Mouse (Mus musculus) hindbrain, embryonic 13.5 days (tissue): ENCODE data around the gene H1f0. TPM values are rescaled to one million over a fixed set of nuclear protein-coding genes. Genes with fewer than 3 reads are reported as not detected.
"Not testable (repeated sequence)": the region's sequence is repeated elsewhere in the genome, so short reads cannot be mapped to it uniquely, and the experiment has no call there.

ENCODE experiments used
- ATAC-seq: fragments of 200-750 bp; cut with Nextera tagmentation; 2 replicates; pipeline ENCODE4 v1.8.0; 2017; ENCODE audit warnings: moderate TSS enrichment; ENCODE audit not compliant: low FRiP score
- H3K27ac ChIP-seq: fragments of 300-500 bp; sonication (generic); 2 replicates; pipeline ENCODE4 v1.5.1; 2015; ENCODE audit warnings: inconsistent platforms, mild to moderate bottlenecking, moderate library complexity
- H3K27me3 ChIP-seq: fragments of 300-500 bp; sonication (generic); 2 replicates; pipeline ENCODE4 v1.6.1; 2015; ENCODE audit warnings: mild to moderate bottlenecking, inconsistent platforms
- H3K36me3 ChIP-seq: fragments of 300-500 bp; sonication (generic); 2 replicates; pipeline ENCODE4 v1.6.1; 2015; ENCODE audit warnings: mild to moderate bottlenecking, inconsistent platforms
- H3K4me1 ChIP-seq: fragments of 300-500 bp; sonication (generic); replicated peaks from 2 replicates; pipeline ENCODE4 v1.6.1; 2015; ENCODE audit warnings: inconsistent platforms
- H3K4me2 ChIP-seq: fragments of 300-500 bp; sonication (generic); 2 replicates; pipeline ENCODE4 v1.6.1; 2015; ENCODE audit warnings: inconsistent platforms, mild to moderate bottlenecking, moderate library complexity
- H3K4me3 ChIP-seq: fragments of 300-500 bp; sonication (generic); 2 replicates; pipeline ENCODE4 v1.5.1; 2015; ENCODE audit warnings: mild to moderate bottlenecking, inconsistent platforms
- H3K9ac ChIP-seq: fragments of 300-500 bp; sonication (generic); 2 replicates; pipeline ENCODE4 v1.6.1; 2015; ENCODE audit warnings: mild to moderate bottlenecking, inconsistent platforms
- H3K9me3 ChIP-seq: fragments of 300-500 bp; sonication (generic); 2 replicates; pipeline ENCODE4 v1.6.1; 2016; ENCODE audit warnings: inconsistent platforms
- WGBS: fragments of 180-500 bp; shearing (Covaris S2); methylation state at CpG from one replicate; pipeline ENCODE4 v1.1.7; 2015; 5-methylcytosine and 5-hydroxymethylcytosine counted together
- polyA plus RNA-seq: library from polyadenylated mRNA; unstranded; fragments of >200 nt; fragmentation: Nextera tagmentation; extraction: Ambion mirVana; gene quantifications from 2 replicates; pipeline ENCODE4 v1.2.1, GENCODE M21; 2015

H1f0 gene
- polyA plus RNA-seq, 1 experiment from 2014 or later: 266 TPM

GRCm38 (mm10) chr15:79027291-79028205 is 702 bp upstream of the H1f0 start:
- peak overlapping the region; percentile 98 for H3K27ac ChIP-seq
- no peaks in the 10 kb centered on the region for H3K36me3 ChIP-seq
- no peaks in the 10 kb centered on the region for H3K9me3 ChIP-seq
- peak overlapping the region; percentile 99 for H3K4me2 ChIP-seq
- peaks cover 15% of the 10 kb centered on the region; the same call in 1 of the 2 replicates for H3K27me3 ChIP-seq
- peaks cover 60% of the 10 kb centered on the region for H3K4me1 ChIP-seq
- WGBS: 6% methylated on average over 37 of the region's 46 CpGs
- peak overlapping the region; percentile 99 for H3K9ac ChIP-seq
- peak; percentile 36; the same call in 1 of the 2 replicates for ATAC-seq
- peak overlapping the region; percentile 68 for H3K4me3 ChIP-seq

GRCm38 (mm10) chr15:79028823-79029484 is 704 bp downstream of the H1f0 start:
- Histone ChIP-seq H3K4me1 (peaks cover 64% of the 10 kb centered on the region), H3K9ac (peak overlapping the region; percentile 99), H3K4me2 (peak overlapping the region; percentile 99), H3K4me3 (peak overlapping the region; percentile 68), H3K9me3 (no peaks in the 10 kb centered on the region), H3K27ac (peak overlapping the region; percentile 98), H3K27me3 (0 out of 2 replicates have a peak, but pooled peaks cover 15% of the 10 kb centered on the region), H3K36me3 (no peaks in the 10 kb centered on the region)
- 0 out of 2 replicates have a peak, but pooled peaks have one; percentile 1 for ATAC-seq
- 28% methylated on average over 16 of the region's 16 CpGs for WGBS

GRCm38 (mm10) chr15:79029519-79030241 is 1.4 kb downstream of the H1f0 start:
- peaks cover 64% of the 10 kb centered on the region for H3K4me1 ChIP-seq
- H3K9me3 ChIP-seq: no peaks in the 10 kb centered on the region
- H3K27ac ChIP-seq: peak overlapping the region; percentile 71
- no peak for ATAC-seq
- peak overlapping the region; percentile 99 for H3K9ac ChIP-seq
- H3K4me2 ChIP-seq: peak overlapping the region; percentile 99
- no peaks in the 10 kb centered on the region for H3K36me3 ChIP-seq
- WGBS: 10% methylated on average over 11 of the region's 11 CpGs
- peak overlapping the region; percentile 68 for H3K4me3 ChIP-seq
- H3K27me3 ChIP-seq: 0 out of 2 replicates have a peak, but pooled peaks cover 13% of the 10 kb centered on the region

DNA sequence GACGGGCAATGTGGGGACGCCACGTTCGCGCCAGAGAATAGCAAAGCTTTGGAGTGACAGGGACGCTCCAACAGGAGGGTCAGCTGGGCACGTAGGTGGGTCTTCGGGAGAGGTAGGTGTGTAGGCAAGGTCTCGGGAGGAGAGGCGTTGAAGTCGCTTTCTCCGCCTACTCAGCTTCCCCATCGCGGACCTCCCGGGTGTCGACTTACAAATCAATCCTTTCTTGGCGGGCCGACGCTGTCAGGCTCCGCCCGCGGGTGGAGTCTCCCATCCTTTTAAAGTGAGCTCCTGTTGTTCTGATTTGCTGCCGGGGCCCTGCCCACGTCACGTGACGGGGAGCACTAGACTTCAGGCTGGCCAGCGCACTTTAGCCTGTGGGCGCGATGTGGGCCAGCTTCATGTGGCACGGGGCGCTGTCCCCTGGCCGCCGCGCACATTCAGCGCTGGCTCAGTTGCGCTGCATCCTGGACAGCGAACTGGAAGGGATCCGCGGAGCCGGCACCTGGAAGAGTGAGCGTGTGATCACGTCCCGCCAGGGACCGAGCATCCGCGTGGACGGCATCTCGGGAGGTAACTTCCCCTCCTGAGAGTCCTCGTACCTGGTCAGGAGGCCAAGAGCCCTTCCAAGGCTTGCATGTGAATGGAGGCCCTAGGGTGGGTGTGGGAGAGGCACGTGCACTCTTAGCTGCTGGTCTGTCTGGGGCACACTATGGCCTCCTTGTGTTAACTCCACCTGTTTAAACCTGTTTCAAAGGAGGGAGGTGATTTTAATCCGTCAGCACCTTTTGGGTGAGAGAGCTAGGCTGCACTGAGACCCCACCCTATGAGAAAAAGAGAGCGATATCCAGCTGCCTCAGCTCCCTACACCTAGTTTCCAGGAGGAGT is 2.5 kb downstream of the H1f0 start:
- peak overlapping the region; percentile 99 for H3K9ac ChIP-seq
- H3K36me3 ChIP-seq: no peaks in the 10 kb centered on the region
- H3K27me3 ChIP-seq: 0 out of 2 replicates have a peak, but pooled peaks cover 6% of the 10 kb centered on the region
- peaks cover 54% of the 10 kb centered on the region for H3K4me1 ChIP-seq
- under 1% methylated on average over 52 of the region's 52 CpGs for WGBS
- H3K9me3 ChIP-seq: no peaks in the 10 kb centered on the region
- peak overlapping the region; percentile 71 for H3K27ac ChIP-seq
- peak overlapping the region; percentile 68 for H3K4me3 ChIP-seq
- H3K4me2 ChIP-seq: peak overlapping the region; percentile 99
- peak; percentile 62 for ATAC-seq

DNA sequence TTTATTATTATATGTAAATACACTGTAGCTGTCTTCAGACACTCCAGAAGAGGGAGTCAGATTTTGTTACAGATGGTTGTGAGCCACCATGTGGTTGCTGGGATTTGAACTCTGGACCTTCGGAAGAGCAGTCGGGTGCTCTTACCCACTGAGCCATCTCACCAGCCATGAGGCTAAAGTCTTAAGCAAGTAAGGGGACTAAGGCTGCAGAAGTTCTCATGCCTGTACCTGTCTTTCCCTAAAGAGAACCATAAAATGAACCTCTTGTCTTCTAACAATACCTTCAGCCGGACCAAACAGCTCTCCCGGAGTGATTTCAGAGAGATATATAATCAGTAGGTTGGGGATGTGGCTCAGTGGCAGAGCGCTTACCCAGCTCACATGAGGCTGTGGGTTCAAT is 3.7 kb downstream of the H1f0 start:
- not testable (repeated sequence) for H3K27me3 ChIP-seq, H3K4me3 ChIP-seq, H3K36me3 ChIP-seq, ATAC-seq, H3K9me3 ChIP-seq, H3K4me2 ChIP-seq, H3K27ac ChIP-seq
- peak overlapping the region; percentile 8; the same call in 1 of the 2 replicates for H3K9ac ChIP-seq
- H3K4me1 ChIP-seq: peaks cover 46% of the 10 kb centered on the region
- WGBS: 88% methylated on average over 5 of the region's 5 CpGs

DNA sequence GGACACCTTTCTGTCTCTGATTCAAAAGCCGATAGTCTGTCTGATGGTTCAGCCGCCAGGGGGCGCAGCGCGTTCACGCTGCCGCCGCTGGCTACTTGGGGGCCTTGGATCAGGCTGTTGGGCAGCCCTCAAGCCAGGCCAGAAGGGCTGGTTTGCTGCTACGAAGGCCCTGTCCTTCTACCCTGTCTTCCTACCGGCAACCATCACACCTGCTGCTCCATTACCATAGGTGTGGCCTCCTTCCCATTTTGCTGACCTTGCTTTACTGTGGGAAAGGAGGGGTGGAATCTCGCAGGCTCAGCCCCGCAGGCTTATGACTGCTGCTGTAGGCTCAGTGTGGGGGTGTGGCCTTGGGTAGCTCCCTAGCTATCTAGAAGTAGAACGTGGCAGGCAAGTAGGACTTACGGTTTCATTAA is 9.7 kb downstream of the H1f0 start:
- ATAC-seq: no peak
- peaks cover 41% of the 10 kb centered on the region for H3K27me3 ChIP-seq
- H3K4me3 ChIP-seq: no peak overlapping the region
- H3K4me1 ChIP-seq: peaks cover 29% of the 10 kb centered on the region
- H3K9me3 ChIP-seq: no peaks in the 10 kb centered on the region
- peaks cover 9% of the 10 kb centered on the region for H3K36me3 ChIP-seq
- 16% methylated on average over 14 of the region's 14 CpGs for WGBS
- 0 out of 2 replicates have a peak overlapping the region, but pooled peaks have one; percentile 30 for H3K9ac ChIP-seq
- H3K27ac ChIP-seq: no peak overlapping the region
- peak overlapping the region; percentile 20; the same call in 1 of the 2 replicates for H3K4me2 ChIP-seq

DNA sequence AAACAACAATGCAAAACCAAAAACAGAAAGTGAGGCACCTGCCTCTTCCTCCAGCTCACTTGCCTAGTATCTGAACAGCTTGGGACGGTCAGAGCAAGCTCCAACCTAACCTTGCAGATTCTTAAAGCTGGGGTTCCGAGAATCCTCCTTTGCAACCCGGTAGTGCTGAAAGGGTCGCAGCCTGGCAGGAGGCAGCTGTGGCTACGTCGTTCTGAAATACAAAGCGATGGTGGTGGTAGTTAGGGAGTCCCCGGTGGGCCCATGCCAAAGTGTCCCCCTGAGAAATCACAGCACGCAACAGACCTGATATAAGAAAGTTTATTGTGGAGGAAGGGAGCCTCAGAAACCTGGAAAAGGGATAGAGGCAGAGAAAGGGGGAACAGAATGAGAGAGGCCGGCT is 10.1 kb downstream of the H1f0 start:
- H3K27me3 ChIP-seq: peaks cover 46% of the 10 kb centered on the region
- peaks cover 9% of the 10 kb centered on the region for H3K36me3 ChIP-seq
- H3K4me1 ChIP-seq: peaks cover 33% of the 10 kb centered on the region
- WGBS: 62% methylated on average over 10 of the region's 10 CpGs
- no peaks in the 10 kb centered on the region for H3K9me3 ChIP-seq
- no peak for ATAC-seq
- no peak overlapping the region for H3K27ac ChIP-seq
- 0 out of 2 replicates have a peak overlapping the region, but pooled peaks have one; percentile 30 for H3K9ac ChIP-seq
- no peak overlapping the region for H3K4me2 ChIP-seq
- no peak overlapping the region for H3K4me3 ChIP-seq

DNA sequence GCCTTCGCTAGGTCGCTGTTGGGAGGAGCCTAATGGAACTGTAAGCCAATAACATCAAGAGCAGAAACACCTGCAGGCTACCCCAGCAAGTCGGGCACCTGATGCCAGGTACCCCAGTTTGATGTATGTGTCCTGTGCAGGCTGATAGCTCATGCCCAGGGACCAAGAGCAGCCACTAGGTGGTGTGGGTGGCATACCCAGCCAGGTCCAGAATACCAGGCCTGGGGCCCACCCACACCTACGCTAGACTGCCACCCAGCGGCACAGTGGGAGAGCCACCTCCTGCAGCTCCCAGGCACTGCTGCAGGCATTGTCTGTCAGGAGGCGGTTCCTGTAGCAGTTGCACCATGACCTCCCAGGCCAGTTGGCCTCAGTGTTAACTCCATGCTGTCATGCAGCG is 10.6 kb downstream of the H1f0 start:
- ATAC-seq: 0 out of 2 replicates have a peak, but pooled peaks have one; percentile 25
- 22% methylated on average over 7 of the region's 7 CpGs for WGBS
- H3K4me3 ChIP-seq: no peak overlapping the region

DNA sequence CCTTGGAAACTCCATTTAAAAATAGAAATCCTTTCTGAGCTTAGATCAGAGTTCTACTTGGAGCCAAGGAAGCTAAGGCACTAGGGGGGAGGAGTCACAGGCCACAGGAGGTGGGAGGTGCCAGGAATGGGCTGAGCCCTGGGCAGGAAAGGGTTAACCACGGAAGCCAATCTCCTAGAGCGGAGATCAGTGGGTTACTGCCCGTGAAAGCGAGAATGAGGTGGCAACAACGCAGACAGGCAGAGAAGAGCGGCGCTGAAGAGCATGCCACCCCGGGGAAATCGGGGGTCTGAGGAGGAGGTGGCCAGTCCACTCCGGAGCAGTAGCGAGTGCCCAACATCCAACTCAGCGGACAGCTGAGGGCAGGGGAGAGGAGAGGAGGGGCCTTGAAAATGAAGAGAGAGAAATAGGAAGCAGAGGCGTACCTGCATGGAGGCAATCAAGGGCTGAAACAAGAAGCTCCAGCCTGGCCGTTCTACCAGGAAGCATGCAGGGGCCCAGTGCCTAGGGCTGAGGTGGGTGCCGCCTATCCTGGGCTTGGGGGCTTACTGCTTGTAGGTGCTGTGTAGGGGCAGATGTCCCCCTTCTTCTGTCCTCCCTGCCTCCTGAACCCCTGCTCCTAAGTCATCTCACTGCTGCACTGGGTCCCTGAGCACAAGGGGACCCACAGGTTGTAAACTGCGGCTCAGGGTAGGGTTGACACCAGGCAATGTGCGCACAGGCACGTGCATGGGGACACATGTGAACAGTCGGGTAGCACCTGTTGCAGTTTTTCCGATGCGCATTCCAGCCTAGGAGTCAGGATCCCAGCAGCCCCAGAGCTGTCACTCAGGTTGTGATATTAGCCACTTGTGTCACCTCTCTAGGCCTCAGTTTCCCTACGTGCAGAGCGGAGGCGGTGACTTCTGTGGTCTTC is 12.5 kb downstream of the H1f0 start:
- Histone ChIP-seq H3K9ac (peak overlapping the region; percentile 63), H3K27me3 (peaks cover 61% of the 10 kb centered on the region), H3K27ac (no peak overlapping the region), H3K4me1 (peaks cover 43% of the 10 kb centered on the region), H3K9me3 (no peaks in the 10 kb centered on the region), H3K36me3 (peaks cover 9% of the 10 kb centered on the region), H3K4me3 (peak overlapping the region; percentile 26), H3K4me2 (peak overlapping the region; percentile 51)
- WGBS: 24% methylated on average over 24 of the region's 24 CpGs
- ATAC-seq: no peak

More for the DNA sequence above, 10.6 kb downstream of the H1f0 start:
- peaks cover 51% of the 10 kb centered on the region for H3K27me3 ChIP-seq
- H3K36me3 ChIP-seq: peaks cover 9% of the 10 kb centered on the region
- no peaks in the 10 kb centered on the region for H3K9me3 ChIP-seq
- no peak overlapping the region for H3K27ac ChIP-seq
- no peak overlapping the region for H3K9ac ChIP-seq
- H3K4me2 ChIP-seq: no peak overlapping the region
- peaks cover 34% of the 10 kb centered on the region for H3K4me1 ChIP-seq

DNA sequence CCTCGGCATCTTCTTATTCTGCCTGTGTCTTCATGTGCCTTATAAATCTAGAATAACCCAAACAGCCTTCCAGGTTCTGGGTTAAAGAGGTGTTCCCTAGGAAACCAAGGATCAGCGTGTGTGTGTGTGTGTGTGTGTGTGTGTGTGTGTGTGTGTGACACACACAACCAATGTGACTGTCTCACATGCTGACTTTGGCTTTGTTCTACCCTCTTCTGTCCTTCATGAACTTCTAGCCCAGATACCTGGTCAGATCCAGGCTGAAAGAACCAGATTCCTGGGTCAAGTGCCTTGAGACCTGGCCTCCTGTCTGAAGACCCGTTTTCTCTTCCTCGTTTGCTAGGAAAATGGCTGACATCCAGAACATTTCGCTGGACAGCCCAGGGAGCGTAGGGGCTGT is 13.3 kb downstream of the H1f0 start, which contains the start of gene Galr3:
Gene Galr3 (plus strand): TSS at position 301 of the 400 bp plus-strand sequence.
- no peaks in the 10 kb centered on the region for H3K9me3 ChIP-seq
- H3K27ac ChIP-seq: no peak within 1 kb of the TSS
- peak within 1 kb of the TSS; percentile 85 for H3K4me2 ChIP-seq
- no peak for ATAC-seq
- H3K27me3 ChIP-seq: peaks cover 61% of the 10 kb centered on the region
- peak within 1 kb of the TSS; percentile 75 for H3K9ac ChIP-seq
- H3K4me3 ChIP-seq: peak within 1 kb of the TSS; percentile 58
- 78% methylated on average over 6 of the region's 6 CpGs for WGBS
- H3K4me1 ChIP-seq: peaks cover 43% of the 10 kb centered on the region
- peaks cover 4% of the 10 kb centered on the region; the same call in 1 of the 2 replicates for H3K36me3 ChIP-seq
